Mouse (Mus musculus) liver, adult (tissue): ENCODE data around the gene Pbld2.

Source experiments
- GATA4 ChIP-seq: IDR thresholded peaks from 2 replicates; pipeline ENCODE4 v1.6.1; 2014; ENCODE audit warnings: mild to moderate bottlenecking, low read length; ENCODE audit not compliant: insufficient replicate concordance

Pbld2 gene

DNA sequence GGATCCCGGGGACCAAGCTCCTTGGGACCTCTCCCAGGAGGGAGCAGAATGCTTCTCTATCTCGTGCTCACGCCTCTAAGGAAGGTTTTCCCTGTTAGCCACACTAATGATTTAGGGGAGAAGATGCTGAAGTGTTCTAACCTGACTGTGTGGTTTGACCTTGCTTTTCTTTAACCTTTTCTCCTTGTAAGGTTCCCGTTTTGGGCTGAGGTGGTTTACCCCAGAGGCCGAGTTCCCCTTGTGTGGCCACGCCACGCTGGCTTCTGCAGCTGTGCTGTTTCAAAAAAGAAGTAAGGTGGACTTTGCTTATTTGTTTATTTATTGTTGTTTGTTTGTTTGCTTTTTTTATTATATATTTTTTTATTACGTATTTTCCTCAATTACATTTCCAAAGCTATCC is 23.6 kb downstream of the Pbld2 start:
- TF ChIP-seq GATA4, result no peak

DNA sequence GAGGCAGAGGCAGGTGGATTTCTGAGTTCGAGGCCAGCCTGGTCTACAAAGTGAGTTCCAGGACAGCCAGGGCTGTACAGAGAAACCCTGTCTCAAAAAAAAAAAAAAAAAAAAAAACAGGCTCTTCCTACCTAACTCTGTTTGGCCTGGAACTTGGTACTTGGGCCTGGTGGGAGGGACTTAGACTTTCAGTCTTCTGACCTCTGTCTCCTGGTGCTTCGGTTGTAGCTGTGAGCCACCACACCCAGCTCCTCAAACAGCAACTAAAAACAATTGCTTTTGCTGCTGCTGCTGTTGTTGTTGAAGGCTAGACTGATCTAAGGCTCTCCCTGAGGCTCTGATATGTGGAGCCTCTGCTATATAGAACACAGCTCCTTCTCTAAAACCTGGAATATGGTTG is 25.0 kb downstream of the Pbld2 start:
- no peak for TF ChIP-seq GATA4

DNA sequence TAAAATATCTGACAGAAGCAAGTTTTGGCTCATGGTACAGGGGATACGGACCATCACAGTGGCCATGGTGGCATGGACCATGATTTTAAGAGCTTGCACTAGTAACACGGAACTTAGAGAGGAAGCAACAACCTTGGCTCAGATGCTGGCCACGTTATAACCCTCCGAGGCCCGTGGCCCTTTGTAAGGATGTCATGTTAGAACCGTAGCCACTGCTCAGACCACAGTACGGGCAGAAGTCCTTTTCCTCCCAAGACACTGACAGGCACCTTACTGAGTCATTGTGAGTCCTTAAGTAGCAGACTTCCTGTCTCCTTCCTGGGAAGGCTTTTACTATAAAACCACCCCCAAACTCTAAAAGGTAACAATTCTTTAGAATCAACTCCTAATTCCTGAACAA is 27.2 kb downstream of the Pbld2 start:
- no peak for TF ChIP-seq GATA4

DNA sequence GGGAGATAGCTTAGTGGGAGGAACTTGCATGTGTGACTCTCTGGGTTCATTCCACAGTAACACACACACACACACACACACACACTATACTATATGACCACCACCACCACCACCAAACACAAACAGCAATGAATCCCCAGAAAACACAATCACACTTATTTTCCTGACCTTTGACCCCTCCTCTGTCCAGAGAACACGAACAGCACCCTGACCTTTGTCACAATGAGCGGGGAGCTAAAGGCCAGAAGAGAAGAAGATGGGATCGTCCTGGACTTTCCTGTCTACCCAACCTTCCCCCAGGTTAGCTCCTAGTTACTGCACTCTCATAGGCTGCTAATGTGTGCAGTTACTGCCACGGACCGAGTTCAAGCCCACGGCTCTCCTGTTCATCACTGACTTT is 27.9 kb downstream of the Pbld2 start:
- no peak for TF ChIP-seq GATA4

GRCm38 (mm10) chr10:63053007-63053406 is 28.9 kb downstream of the Pbld2 start:
- no peak for TF ChIP-seq GATA4

- TF ChIP-seq GATA4, result no peak
Observed at GRCm38 (mm10) chr10:63054586-63054985, 30.5 kb downstream of the Pbld2 start.

DNA sequence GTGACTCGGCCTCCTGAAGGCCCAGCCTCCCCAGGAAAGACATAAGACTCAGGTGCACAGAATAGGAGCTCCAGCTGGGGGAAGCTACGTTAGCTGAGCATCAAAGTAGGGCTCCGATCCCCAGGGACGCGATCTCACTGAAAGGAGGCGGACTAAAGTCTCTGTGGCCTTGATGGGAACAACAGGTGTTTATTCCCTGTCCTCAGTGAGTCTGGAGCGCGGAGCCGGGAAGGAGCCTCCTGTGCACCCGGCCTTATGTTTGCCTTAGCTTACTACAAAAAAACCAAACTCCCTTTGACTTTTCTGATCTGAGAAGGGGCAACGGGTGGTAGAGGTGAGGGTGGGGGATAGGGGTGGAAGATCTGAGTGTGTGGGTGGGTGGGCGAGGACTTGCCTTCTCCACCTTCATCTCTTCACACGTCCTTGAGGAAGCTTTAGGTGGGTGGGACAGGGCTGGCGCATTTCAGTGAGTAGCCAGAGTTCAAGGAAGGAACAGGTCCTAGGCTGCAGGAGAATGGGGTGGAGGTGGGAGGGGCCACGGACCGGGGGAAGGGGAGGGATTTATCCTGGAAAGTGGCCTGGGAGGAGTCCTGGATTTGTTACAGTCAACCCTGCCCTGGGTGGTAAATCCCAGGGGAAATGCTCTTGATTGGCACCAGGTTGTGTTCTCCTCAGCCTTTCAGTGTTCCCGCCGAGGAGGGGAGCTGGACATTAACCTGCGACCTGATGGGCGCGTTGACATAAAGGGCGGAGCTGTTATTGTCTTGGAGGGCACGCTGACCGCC is 33.0 kb downstream of the Pbld2 start:
- TF ChIP-seq GATA4, result no peak

DNA sequence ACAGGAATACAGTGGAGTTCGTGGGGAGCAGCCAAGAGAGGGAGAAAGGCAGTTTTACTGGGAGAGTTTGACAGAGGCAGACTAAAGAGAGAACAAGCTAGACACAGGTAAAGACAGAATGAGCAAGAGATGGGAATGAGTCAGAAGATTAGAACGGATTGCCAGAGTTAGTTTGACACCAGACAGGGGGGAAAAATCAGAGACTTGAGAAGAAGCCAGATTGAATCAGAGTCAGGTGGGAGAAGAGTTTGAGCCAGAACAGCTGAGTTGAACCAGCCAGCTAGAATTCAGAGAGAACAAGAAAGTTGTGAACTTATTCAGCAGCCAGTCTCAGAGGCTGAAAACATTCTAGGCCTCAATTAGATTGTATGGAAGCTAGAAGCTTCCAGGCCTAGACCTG is 35.7 kb downstream of the Pbld2 start, which contains the start of gene Pbld1:
Gene Pbld1 (plus strand): TSS at position 301 of the 400 bp plus-strand sequence.
- no peak for TF ChIP-seq GATA4

DNA sequence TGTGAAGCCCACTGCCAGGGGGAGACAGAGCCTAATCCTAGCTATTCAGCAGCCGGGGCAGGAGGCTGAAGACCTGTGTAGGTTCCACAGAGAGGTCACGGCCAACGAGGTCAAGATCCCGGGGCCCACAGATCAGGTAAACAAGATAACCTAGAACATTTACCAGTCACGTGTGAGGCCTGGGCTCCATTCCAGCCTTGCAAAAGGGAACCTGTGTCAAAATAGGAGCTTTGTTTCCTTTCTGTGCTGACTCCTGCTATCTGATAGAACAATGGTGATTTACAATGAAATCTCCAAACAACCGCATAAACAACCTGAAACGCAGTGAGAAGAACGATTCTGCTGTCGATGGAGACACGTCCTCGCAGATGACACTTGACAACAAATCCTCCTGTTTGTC is 36.3 kb downstream of the Pbld2 start:
- peak; percentile 99 for TF ChIP-seq GATA4

DNA sequence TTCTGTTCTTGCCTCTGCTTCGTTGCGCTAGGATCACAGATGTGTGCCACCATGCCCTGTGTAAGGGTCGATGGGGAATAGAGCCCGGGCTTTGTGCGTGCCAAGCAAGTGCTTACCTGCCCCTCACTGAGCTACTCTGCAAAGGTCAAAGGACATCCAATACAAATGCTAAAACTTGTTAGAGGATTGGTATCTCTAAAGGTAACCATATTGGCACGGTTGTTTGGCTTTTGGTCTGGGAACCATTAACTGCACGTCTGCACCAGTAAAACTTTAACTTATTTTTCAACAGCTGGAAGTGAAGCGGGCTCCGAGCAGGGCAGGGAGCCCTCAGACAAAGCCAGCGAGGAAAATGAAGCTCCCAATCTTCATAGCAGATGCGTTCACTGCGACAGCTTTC is 37.2 kb downstream of the Pbld2 start:
- TF ChIP-seq GATA4, result peak; percentile 29; the same call in 1 of the 2 replicates

- TF ChIP-seq GATA4, result no peak
Observed at GRCm38 (mm10) chr10:63062696-63063095, 38.6 kb downstream of the Pbld2 start.

DNA sequence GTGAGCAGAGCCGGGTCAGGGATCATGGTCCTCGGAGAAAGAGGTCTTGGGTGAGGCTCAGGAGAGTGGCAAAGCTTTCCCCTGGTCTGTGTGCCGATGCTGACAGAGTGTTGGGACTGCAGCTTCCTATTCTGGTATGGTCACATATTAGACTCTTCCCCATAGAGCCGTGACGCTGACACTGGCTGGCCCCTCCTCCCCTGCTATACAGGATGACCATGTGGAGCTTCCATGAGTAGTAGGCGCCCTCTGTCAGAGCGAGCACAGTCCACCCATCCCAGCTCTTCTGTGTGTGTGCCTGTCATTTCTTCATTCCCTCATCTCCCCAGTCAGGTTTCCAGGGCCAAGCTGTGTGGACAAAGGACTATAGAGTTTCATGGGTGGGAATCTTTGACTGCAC is 39.2 kb downstream of the Pbld2 start:
- TF ChIP-seq GATA4, result no peak

DNA sequence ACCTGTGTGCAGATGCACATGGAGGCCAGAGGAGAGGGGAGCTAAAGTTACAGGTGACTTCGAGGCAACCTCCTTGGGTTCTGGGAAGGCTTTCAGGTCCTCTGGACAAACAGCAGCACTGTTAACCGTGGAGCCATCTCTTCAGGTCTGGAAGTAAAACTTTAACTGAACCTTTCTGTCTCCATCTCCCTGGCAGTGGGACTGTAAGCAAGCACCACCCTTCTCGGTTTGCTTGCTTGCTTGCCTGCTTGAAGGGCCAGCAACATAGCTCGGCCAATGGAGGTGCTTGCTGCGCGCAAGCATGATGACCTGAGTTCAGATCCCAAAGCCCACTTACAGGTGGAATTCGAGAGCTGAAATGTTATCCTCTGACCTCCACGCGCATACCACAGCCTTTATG is 40.4 kb downstream of the Pbld2 start:
- TF ChIP-seq GATA4, result no peak

- no peak for TF ChIP-seq GATA4
Observed at GRCm38 (mm10) chr10:63065561-63065960, 41.4 kb downstream of the Pbld2 start.

- no peak for TF ChIP-seq GATA4
Observed at GRCm38 (mm10) chr10:63065988-63066387, 41.9 kb downstream of the Pbld2 start.

DNA sequence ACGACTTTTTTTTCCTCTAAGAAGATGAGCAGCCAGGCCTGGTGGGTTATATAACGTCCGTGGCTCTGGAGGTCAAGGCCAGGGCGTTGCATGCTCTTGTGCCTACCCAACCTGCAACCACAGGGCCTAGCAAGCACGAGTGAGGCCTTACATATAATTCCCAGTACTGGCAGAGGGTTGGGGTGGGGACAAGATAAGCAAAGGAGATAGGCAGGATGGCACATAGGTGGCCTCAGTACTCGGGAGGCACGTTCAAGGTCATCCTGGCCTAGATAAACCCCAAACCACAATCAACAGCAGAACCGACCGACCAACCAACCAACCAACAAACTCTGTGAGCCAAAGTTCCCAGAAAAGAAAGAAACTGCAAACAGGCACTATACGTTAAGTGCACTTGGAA is 62.2 kb downstream of the Pbld2 start:
- no peak for TF ChIP-seq GATA4
